Mouse (Mus musculus) brain, embryonic 18.5 days (tissue): Measurements from ENCODE around the gene Lin37.

Experiments used
- DNase-seq: peaks from one replicate; pipeline ENCODE4 v3.0.0-alpha.2; 2012; ENCODE audit warnings: low read depth, low spot score

Lin37 gene

GRCm38 (mm10) chr7:30552102-30553020 is 7.3 kb downstream of the Lin37 start, which contains the start of the genes Hspb6 and Proser3:
Hspb6 (plus strand) TSS chr7:30552178.
Proser3 (minus strand) TSS chr7:30552299.
- peak; percentile 98 for DNase-seq

DNA sequence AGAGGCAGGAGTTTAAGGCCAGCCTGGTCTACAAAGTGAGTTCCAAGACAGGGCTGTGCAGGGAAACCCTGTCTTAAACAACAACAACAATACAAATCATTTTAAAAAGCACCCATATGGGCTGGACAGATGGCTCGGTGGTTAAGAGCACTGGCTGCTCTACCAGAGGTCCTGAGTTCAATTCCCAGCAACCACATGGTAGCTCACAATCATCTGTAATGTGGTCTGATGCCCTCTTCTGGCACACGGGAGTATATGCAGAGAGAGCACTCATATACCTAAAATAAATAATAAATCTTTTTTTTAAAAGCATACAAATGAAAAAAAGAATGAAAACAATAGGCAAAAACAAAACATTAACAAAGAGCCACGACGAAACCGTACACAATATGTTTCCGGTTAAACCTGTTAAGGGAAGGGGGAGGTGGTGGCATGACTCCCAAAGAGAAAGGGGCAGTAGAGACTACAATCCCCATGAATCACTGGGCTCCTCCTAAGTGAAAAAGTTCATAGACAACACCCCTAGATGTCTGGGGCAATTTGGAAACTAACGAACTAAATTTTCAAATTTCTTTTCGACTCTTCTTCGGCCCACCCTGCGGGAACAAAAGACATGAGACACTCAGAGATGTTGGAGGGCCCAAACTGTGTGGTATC is 8.1 kb downstream of the Lin37 start:
- DNase-seq, result no peak

DNA sequence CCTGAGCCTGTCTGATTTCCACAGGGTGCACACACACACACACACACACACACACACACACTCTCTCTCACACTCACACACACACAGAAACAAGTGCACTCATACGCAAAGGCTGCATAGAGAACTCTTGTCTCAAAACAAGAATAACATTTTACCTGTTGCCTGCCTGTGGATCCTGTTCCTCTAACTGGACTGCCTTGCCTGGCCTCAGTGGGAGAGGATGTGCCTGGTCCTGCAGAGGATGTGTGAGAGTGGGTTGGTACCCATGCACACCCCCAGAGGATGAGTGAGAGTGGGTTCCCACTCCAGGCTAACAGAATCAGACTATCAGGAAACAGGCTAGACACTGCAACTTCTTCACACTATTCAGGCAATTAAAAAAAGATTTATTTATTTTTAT is 9.0 kb downstream of the Lin37 start:
- DNase-seq, result no peak

DNA sequence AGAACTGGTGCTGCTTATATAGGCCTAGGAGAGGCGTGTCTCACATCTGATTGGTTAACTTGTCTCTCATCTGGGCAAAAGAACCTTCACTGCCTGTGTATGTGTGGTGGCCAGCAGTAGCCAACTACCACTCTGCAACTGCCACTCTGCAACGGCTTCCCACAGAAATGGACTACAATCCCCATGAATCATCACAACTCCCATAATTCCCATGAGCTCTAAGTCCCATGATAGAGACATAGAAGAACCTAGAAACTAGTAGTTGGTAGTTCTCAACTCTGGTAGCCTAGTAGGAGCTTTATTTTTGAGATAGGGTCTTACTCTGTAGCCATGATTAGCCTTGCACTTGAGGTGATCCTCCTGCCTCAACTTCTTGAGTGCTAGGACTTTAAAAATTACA is 9.8 kb downstream of the Lin37 start:
- no peak for DNase-seq

DNA sequence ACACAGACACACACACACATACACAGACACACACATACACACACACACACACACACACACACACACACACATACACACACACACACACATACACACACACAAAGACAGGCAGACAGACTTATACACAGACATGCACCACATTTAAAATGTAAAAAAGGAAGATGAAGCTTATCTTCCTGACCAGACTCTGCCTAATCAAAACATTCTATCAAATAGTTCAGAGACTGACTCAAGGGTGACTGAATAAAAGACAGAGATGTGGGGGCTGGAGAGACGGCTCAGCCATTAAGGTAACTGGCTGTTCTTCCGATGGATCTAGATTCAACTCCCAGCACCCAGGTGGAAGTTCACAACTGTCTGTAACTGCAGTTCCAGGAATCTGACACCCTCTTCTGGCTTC is 15.3 kb downstream of the Lin37 start:
- DNase-seq, result no peak

DNA sequence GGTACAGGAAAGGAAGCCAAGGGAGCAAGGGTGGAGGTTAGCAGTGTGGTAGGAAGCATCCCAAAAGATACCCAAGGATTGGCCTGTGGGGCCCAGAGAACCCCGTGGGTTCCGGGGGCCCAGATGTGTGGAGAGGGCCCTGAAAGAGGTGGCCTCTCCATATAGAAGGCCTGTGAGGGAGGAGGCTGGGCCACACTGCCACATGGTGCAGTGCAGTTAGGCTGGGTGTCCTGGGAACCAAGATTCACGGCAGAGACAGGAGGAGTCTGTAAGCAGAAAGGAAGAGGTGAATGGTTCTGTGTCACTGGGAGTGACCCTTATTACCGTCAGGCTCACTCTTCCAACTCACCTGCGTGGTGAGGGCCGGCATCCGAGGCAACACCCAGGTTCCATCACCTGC is 19.1 kb downstream of the Lin37 start:
- no peak for DNase-seq

DNA sequence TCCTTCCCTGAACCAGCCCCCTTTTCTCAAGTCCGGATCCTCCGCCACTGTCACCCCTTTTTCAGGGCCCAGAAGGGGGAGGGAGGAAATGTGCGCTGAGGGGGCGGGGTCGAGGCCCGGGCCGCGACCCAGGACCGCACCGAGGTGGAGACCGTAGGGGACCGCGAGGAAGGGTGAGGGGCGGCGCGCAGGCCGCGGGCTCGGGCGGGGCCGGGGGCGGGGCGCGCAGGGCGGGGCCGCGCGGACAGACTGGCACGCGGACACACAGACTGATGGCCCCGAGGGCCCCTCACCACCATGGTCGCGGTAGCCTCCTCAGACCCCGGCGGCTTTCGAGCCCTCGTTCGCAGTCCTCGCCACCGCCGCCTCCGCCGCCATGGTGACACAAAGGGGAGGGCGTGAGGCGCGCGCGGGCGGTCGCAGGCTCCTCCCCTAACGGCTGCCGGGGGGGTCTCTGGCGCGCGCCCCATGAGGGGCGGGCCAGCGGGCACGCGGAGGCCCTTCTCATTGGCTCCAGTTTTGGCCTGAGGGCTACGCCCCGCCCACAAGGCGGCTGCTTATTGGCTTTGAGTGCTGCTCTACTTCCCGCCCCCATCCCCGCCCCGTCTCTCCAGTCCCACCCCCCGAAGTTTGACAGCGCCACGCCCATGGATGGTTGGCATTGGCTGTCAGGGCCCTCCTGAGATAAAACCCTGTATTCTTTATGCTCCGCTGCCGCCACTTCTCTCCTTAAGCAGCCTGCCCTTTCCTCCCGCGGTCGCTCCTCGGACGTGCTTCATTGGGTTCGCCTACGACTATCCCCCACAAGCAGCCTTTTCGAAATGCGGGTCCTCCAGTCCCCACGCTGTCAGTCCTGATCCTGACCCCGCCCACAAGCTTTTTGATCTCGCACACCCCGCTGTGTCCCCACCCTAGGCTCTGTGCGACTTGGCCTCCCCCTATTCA is 24.7 kb downstream of the Lin37 start, which contains the start of gene Arhgap33:
Arhgap33 (minus strand) TSS at position 428 of the 945 bp plus-strand sequence.
- DNase-seq, result peak; percentile 98

GRCm38 (mm10) chr7:30533941-30534632 is 25.6 kb downstream of the Lin37 start:
- DNase-seq, result no peak

DNA sequence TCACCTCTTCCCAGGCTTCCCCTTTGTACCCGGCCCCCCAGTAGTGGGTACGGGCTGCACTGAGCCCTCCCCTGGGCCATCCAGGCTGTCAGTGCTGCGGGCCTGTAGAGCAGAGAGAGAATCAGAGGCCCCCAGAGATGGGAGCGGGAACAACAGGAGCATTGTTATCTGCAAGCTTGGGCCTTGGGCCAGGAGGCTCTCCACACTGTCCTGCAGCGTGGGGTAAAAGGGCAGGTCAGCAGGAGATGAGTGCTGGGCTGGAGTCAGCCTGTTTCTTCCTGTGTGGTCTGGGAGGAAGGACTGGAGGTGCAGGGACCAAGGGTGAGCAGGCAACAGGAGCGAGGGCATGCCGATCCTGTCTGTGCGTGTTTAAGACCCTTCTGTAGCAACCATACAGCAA is 26.7 kb downstream of the Lin37 start:
- DNase-seq, result no peak

- no peak for DNase-seq
These were observed 28.3 kb downstream of the Lin37 start for GRCm38 (mm10) chr7:30531291-30531815.

GRCm38 (mm10) chr7:30526981-30527380 is 32.7 kb downstream of the Lin37 start:
- DNase-seq, result no peak

DNA sequence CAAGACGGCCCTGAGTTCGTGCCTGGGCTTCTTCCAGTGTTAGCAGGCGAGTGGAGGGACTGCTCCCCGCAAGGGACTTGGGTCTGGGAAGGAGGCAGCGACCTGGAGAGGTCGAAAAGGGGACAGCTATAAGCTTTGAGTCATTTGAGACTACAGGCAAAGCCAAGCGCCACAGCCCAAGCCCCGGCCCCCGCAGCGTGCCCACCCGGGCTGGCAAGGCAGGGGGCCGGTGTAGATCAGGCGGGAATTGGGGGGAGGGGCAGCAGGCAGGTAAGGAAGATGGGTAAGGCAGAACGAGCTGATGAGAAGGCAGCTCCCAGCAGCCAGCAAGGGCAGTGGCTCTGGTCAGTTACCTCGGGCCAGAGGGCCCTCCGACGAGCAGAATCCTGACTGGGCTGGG is 33.2 kb downstream of the Lin37 start:
- DNase-seq, result no peak

DNA sequence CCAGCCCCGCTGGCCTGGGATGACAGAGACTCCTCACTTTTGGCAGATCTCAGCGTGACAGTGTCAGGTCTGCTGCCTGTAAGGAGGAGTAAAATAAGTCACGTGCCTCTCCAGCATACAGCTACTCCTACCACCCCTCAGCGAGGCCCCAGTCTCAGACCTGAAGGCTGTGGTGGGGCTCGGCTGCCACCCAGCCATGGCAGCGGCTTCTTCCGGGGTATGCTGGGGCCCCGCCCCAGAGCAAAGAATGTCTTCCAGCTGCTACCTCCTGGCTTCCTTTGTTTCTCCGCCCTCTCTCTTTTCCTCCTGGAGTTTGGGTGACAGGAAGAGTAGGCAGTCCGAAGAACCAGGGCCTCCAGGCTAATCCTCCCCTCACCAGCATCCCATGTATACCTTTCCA is 33.7 kb downstream of the Lin37 start:
- no peak for DNase-seq

DNA sequence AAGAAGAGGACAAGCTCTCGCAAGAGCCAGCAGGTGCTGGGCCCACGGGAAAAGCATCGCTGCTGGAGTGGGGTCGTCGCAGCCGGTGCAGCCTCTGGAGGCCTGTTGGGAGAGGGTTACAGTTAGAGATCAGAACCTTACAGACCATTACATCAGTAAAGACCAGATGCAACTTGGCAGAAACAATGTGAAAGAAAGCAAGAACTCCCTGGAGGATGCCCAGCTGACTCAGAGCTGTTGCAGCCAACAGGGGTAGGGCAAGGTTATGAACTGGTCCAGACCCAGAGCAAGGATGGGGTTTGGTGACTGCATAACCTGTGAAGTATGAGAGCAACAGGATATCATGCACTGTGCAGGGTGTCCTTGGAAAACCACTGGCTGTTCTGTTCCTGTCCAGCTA is 35.2 kb downstream of the Lin37 start:
- no peak for DNase-seq

DNA sequence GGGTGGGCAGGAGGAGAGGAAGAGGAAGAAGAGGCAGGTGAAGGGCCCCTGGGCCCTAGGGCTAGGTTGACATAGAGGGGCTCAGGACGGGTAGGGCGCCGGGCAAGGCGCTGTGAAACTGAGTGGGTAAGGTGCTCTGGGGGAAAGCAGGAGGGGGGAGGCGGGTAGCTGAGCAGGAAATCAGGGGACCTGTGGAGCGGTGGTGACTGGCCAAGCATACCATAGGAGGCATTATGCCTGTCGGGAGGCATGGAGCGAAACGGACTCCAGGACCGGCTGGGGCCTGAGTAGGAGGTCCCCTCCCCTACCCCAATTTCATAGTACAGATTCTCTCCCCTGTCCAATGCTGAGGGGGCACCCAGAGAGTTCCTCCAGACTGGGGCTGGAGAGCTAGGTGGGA is 36.8 kb downstream of the Lin37 start:
- DNase-seq, result no peak

- no peak for DNase-seq
These were observed 38.8 kb downstream of the Lin37 start for GRCm38 (mm10) chr7:30520856-30521255.

GRCm38 (mm10) chr7:30520396-30520795 is 39.2 kb downstream of the Lin37 start:
- no peak for DNase-seq

DNA sequence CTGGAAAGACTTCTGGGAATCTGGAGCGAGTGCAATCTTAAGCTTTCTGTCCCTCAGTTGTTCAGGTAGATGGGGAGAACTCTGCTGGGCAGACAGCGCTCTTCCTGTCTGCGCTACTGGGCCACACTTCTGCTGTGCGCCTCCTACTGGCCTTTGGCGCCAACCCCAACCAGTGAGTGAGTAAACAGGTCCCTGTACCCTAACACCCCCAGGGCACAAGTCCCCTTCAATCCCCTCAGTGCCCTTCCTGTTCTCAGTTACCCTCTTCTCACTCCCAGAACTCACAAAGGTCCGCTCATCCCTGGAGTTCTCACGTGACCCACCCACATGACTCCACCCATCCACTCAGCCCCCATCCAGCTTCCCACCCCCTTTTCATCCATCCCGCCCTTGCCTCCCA is 41.3 kb downstream of the Lin37 start:
- no peak for DNase-seq

DNA sequence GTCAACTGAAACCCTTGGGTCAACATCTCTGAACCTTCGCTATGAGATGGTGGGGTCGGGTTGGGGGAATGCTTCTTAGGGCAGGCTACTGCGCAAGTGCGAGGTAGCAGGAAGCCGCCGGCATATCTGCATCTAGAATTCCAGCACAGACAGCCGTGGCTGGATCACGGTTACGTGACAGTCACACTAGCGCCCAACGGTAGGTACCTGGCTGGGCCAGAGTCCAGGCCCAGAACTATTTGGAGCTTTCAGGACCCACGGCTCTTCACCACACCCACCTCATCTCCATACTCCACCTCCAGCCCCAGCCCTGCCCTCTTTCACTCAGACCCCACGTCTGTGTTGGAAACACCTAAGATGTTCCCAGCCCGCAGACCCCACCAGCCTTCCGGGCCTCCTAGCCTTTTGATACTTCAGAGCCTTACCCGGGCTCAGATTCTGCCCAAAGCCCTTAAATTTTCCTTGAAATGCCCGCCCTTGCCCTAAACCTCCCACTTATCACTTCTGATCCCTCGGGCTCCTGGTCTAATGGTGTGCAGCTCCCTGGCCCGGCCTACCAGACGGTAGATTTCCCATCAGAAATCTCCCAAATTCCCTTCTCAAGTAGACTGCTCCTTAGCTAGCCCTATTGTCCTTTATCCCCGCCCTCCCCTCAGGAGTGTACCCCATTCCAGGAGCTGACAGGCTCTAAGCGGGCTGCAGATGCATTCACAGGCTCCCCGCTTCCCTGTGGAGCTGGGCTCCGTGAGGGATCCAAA is 44.5 kb downstream of the Lin37 start:
- DNase-seq, result no peak

DNA sequence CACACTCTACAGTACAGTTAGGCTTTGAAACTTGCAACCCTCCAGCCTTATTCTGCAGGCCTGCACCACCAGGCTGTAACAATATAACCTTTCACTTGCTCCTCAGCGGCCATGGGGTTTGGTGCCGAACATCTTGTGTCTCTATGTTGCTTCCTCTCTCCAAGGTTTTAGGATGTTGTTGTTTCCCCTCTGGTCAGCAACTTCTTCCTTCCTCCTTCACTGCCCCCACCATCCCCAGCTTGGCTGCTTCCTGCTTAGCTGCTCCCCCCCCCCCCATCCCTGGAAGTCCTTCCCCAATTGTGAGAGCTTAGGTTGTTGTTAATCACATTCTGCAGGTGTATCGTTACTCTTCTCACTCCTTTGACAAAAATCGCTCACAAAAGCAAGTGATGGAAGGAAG is 51.6 kb downstream of the Lin37 start:
- DNase-seq, result no peak
